Mouse (Mus musculus): ENCODE results near the gene Ftl1-ps1. TPM values are rescaled to one million over a fixed set of nuclear protein-coding genes. Genes with fewer than 3 reads are reported as not detected.

Gene Ftl1-ps1
- total and polyA plus RNA-seq, 3 experiments, result 947 to 2,868 (median 1,319) TPM

- Histone ChIP-seq H3K4me3 (replicated peaks in 1 of 3; ENCODE audit: low read depth in 2 of 3, low read length in 2 of 3, poor library complexity in 1 of 3) (no peak overlapping the region), H3K27me3 (replicated peaks) (no peaks in the 10 kb centered on the region), H3K27ac (ENCODE audit: insufficient read depth, low read depth) (no peak overlapping the region), H3K4me2 (ENCODE audit: insufficient read depth, low read depth, poor library complexity, severe bottlenecking) (no peak overlapping the region), H3K36me3 (replicated peaks in 1 of 2; ENCODE audit: control insufficient read depth in 1 of 2, insufficient read depth in 1 of 2, low read length in 1 of 2) (no peaks in the 10 kb centered on the region), H3K9me3 (replicated peaks; ENCODE audit: low read length) (no peaks in the 10 kb centered on the region), H3K4me1 (ENCODE audit: control insufficient read depth in 1 of 2, insufficient read depth in 2 of 2) (peaks cover 0 to 4% of the 10 kb centered on the region in 2 experiments; a peak in 2 of 4 replicates), H3K9ac (ENCODE audit: insufficient read depth, low read depth) (no peak overlapping the region), H3K79me2 (replicated peaks; ENCODE audit: control insufficient read depth, extremely low read depth, insufficient read depth, poor library complexity, severe bottlenecking) (no peaks in the 10 kb centered on the region)
- dilution Hi-C loops (cut with MboI; ENCODE audit: extremely low pct_ligation_motif_present, extremely low pct_unique_long_range_greater_than_20kb, low sequenced_read_pairs) (no loop called here), in situ Hi-C loops (cut with MboI; ENCODE audit: low pct_ligation_motif_present, low pct_unique_long_range_greater_than_20kb, low sequenced_read_pairs) (no loop called here)
- TF ChIP-seq HCFC1 (IDR thresholded peaks at IDR 0.05; ENCODE audit: low read depth, low read length), result no peak
- no peak for TF ChIP-seq MAX (IDR thresholded peaks at IDR 0.05; ENCODE audit: low read length)
- TF ChIP-seq SMC3 (IDR thresholded peaks at IDR 0.05; ENCODE audit: low read depth, low read length), result no peak
- no peak for TF ChIP-seq CHD1 (IDR thresholded peaks at IDR 0.05; ENCODE audit: low read depth, low read length)
- no peak for TF ChIP-seq E2F4 (IDR thresholded peaks at IDR 0.05; ENCODE audit: insufficient replicate concordance, low read depth, low read length)
- no peak for TF ChIP-seq JUN (IDR thresholded peaks at IDR 0.05; ENCODE audit: insufficient read depth, low read depth, low read length)
- no peak for TF ChIP-seq POLR2A (IDR thresholded peaks at IDR 0.05; ENCODE audit: low read depth, low read length)
- no peak for TF ChIP-seq TCF12 (IDR thresholded peaks at IDR 0.05; ENCODE audit: low read depth, low read length)
- TF ChIP-seq BHLHE40 (IDR thresholded peaks at IDR 0.05; ENCODE audit: low read depth, low read length), result no peak
- TF ChIP-seq IRF4 (IDR thresholded peaks at IDR 0.05; ENCODE audit: low read depth, low read length), result no peak
- TF ChIP-seq ZMIZ1 (IDR thresholded peaks at IDR 0.05; ENCODE audit: low read depth, low read length), result no peak
- TF ChIP-seq MAFK (IDR thresholded peaks at IDR 0.05; ENCODE audit: insufficient replicate concordance, low read length), result no peak
- TF ChIP-seq POLR2AphosphoS2 (IDR thresholded peaks at IDR 0.05; ENCODE audit: low read depth, low read length), result no peak
- TF ChIP-seq MYC (IDR thresholded peaks at IDR 0.05; ENCODE audit: low read depth, low read length), result no peak
- no peak for TF ChIP-seq MAZ (IDR thresholded peaks at IDR 0.05; ENCODE audit: low read depth, low read length)
- no peak for TF ChIP-seq PAX5 (IDR thresholded peaks at IDR 0.05; ENCODE audit: low read length)
- no peak for TF ChIP-seq RCOR1 (conservative IDR thresholded peaks at IDR 0.05; ENCODE audit: low read depth, low read length)
- TF ChIP-seq UBTF (IDR thresholded peaks at IDR 0.05; ENCODE audit: low read depth, low read length), result no peak
- no peak for TF ChIP-seq ZKSCAN1 (IDR thresholded peaks at IDR 0.05; ENCODE audit: borderline replicate concordance, low read depth, low read length)
- no peak for DNase-seq (ENCODE audit: extremely low read depth)
These were observed 8.3 kb upstream of the Ftl1-ps1 start for GRCm38 (mm10) chr13:74391156-74391555.

- Histone ChIP-seq H3K4me2 (ENCODE audit: insufficient read depth, low read depth, poor library complexity, severe bottlenecking) (no peak overlapping the region), H3K9ac (ENCODE audit: insufficient read depth, low read depth) (no peak overlapping the region), H3K9me3 (replicated peaks; ENCODE audit: low read length) (no peaks in the 10 kb centered on the region), H3K27ac (ENCODE audit: insufficient read depth, low read depth) (no peak overlapping the region), H3K4me1 (ENCODE audit: control insufficient read depth in 1 of 2, insufficient read depth in 2 of 2) (no peaks in the 10 kb centered on the region), H3K79me2 (replicated peaks; ENCODE audit: control insufficient read depth, extremely low read depth, insufficient read depth, poor library complexity, severe bottlenecking) (no peaks in the 10 kb centered on the region), H3K4me3 (replicated peaks in 1 of 3; ENCODE audit: low read depth in 2 of 3, low read length in 2 of 3, poor library complexity in 1 of 3) (no peak overlapping the region), H3K36me3 (replicated peaks in 1 of 2; ENCODE audit: control insufficient read depth in 1 of 2, insufficient read depth in 1 of 2, low read length in 1 of 2) (no peaks in the 10 kb centered on the region), H3K27me3 (replicated peaks) (no peaks in the 10 kb centered on the region)
- TF ChIP-seq ZMIZ1 (IDR thresholded peaks at IDR 0.05; ENCODE audit: low read depth, low read length) (no peak), CTCF (conservative IDR thresholded peaks at IDR 0.05 in 1 of 2, IDR thresholded peaks at IDR 0.05 in 1 of 2; ENCODE audit: low read depth in 2 of 2, low read length in 2 of 2) (no peak), UBTF (IDR thresholded peaks at IDR 0.05; ENCODE audit: low read depth, low read length) (no peak), TBP (conservative IDR thresholded peaks at IDR 0.05; ENCODE audit: low read depth, low read length) (no peak), SIN3A (IDR thresholded peaks at IDR 0.05; ENCODE audit: low read length) (no peak), IRF4 (IDR thresholded peaks at IDR 0.05; ENCODE audit: low read depth, low read length) (no peak), SMC3 (IDR thresholded peaks at IDR 0.05; ENCODE audit: low read depth, low read length) (no peak), PAX5 (IDR thresholded peaks at IDR 0.05; ENCODE audit: low read length) (no peak)
- no peak for DNase-seq (ENCODE audit: extremely low read depth)
- dilution Hi-C loops (cut with MboI; ENCODE audit: extremely low pct_ligation_motif_present, extremely low pct_unique_long_range_greater_than_20kb, low sequenced_read_pairs) (no loop called here), in situ Hi-C loops (cut with MboI; ENCODE audit: low pct_ligation_motif_present, low pct_unique_long_range_greater_than_20kb, low sequenced_read_pairs) (no loop called here)
These were observed 40.4 kb downstream of the Ftl1-ps1 start for GRCm38 (mm10) chr13:74439895-74440294.

Other genes starting within 250 kb of the Ftl1-ps1 start
- gene Exoc3, start 191.0 kb upstream of the Ftl1-ps1 start, total RNA-seq (2012; rRNA removed), result 23.3 and 27.7 TPM in 2 replicates
- 26.5 and 27.3 TPM in 2 replicates for gene Exoc3, start 191.0 kb upstream of the Ftl1-ps1 start, total RNA-seq (2014; rRNA removed)
- gene Exoc3, start 191.0 kb upstream of the Ftl1-ps1 start, polyA plus RNA-seq (2012; ENCODE audit: insufficient read length, low read depth), result 28.9 and 40.1 TPM in 2 replicates
- gene Ahrr, start 107.4 kb upstream of the Ftl1-ps1 start, total RNA-seq (2012; rRNA removed), result 0.84 and 1.0 TPM in 2 replicates
- gene Ahrr, start 107.4 kb upstream of the Ftl1-ps1 start, total RNA-seq (2014; rRNA removed), result 1.0 and 1.2 TPM in 2 replicates
- 0.90 and 1.0 TPM in 2 replicates for gene Ahrr, start 107.4 kb upstream of the Ftl1-ps1 start, polyA plus RNA-seq (2012; ENCODE audit: insufficient read length, low read depth)
- 124 and 134 TPM in 2 replicates for gene Pdcd6, start 82.1 kb upstream of the Ftl1-ps1 start, total RNA-seq (2012; rRNA removed)
- 213 and 246 TPM in 2 replicates for gene Pdcd6, start 82.1 kb upstream of the Ftl1-ps1 start, total RNA-seq (2014; rRNA removed)
- gene Pdcd6, start 82.1 kb upstream of the Ftl1-ps1 start, polyA plus RNA-seq (2012; ENCODE audit: insufficient read length, low read depth), result 136 and 139 TPM in 2 replicates
- gene Sdha, start 49.4 kb upstream of the Ftl1-ps1 start, total RNA-seq (2012; rRNA removed), result 161 and 165 TPM in 2 replicates
- gene Sdha, start 49.4 kb upstream of the Ftl1-ps1 start, total RNA-seq (2014; rRNA removed), result 107 and 120 TPM in 2 replicates
- gene Sdha, start 49.4 kb upstream of the Ftl1-ps1 start, polyA plus RNA-seq (2012; ENCODE audit: insufficient read length, low read depth), result 249 and 255 TPM in 2 replicates
- gene Ccdc127, start 49.4 kb upstream of the Ftl1-ps1 start, total RNA-seq (2012; rRNA removed), result 40.8 and 53.8 TPM in 2 replicates
- 45.3 and 51.8 TPM in 2 replicates for gene Ccdc127, start 49.4 kb upstream of the Ftl1-ps1 start, total RNA-seq (2014; rRNA removed)
- gene Ccdc127, start 49.4 kb upstream of the Ftl1-ps1 start, polyA plus RNA-seq (2012; ENCODE audit: insufficient read length, low read depth), result 57.4 and 57.5 TPM in 2 replicates
- 0.17 TPM in 2 replicates for gene Lrrc14b, start 35.7 kb upstream of the Ftl1-ps1 start, total RNA-seq (2012; rRNA removed)
- not detected in 2 replicates for gene Lrrc14b, start 35.7 kb upstream of the Ftl1-ps1 start, total RNA-seq (2014; rRNA removed)
- gene Lrrc14b, start 35.7 kb upstream of the Ftl1-ps1 start, polyA plus RNA-seq (2012; ENCODE audit: insufficient read length, low read depth), result not detected in 2 replicates
- 0.85 and 1.2 TPM in 2 replicates for gene Zfp72, start 8.9 kb upstream of the Ftl1-ps1 start, total RNA-seq (2012; rRNA removed)
- 6.9 and 8.5 TPM in 2 replicates for gene Zfp72, start 8.9 kb upstream of the Ftl1-ps1 start, total RNA-seq (2014; rRNA removed)
- gene Zfp72, start 8.9 kb upstream of the Ftl1-ps1 start, polyA plus RNA-seq (2012; ENCODE audit: insufficient read length, low read depth), result 2.4 and 3.0 TPM in 2 replicates
- 7.4 and 9.0 TPM in 2 replicates for gene Zfp825, start 94.3 kb downstream of the Ftl1-ps1 start, total RNA-seq (2012; rRNA removed)
- 22.5 and 30.6 TPM in 2 replicates for gene Zfp825, start 94.3 kb downstream of the Ftl1-ps1 start, total RNA-seq (2014; rRNA removed)
- 10.3 and 10.9 TPM in 2 replicates for gene Zfp825, start 94.3 kb downstream of the Ftl1-ps1 start, polyA plus RNA-seq (2012; ENCODE audit: insufficient read length, low read depth)
- gene Erap1, start 239.9 kb downstream of the Ftl1-ps1 start, total RNA-seq (2012; rRNA removed), result 62.3 and 65.9 TPM in 2 replicates
- gene Erap1, start 239.9 kb downstream of the Ftl1-ps1 start, total RNA-seq (2014; rRNA removed), result 75.2 and 82.5 TPM in 2 replicates
- gene Erap1, start 239.9 kb downstream of the Ftl1-ps1 start, polyA plus RNA-seq (2012; ENCODE audit: insufficient read length, low read depth), result 114 and 122 TPM in 2 replicates